Mouse (Mus musculus) forebrain, embryonic 10.5 days (tissue): ENCODE measurements around the gene Kcnq5. TPM values are rescaled to one million over a fixed set of nuclear protein-coding genes. Genes with fewer than 3 reads are reported as not detected.
"Not testable (repeated sequence)": the region's sequence is repeated elsewhere in the genome, so short reads cannot be mapped to it uniquely, and the experiment has no call there.

Experiments
- DNase-seq: peaks from one replicate; pipeline ENCODE4 v3.0.0-alpha.2; 2017; ENCODE audit warnings: low spot score; ENCODE audit errors: extremely low spot score
- H3K27ac ChIP-seq: fragments of 300-500 bp; sonication (generic); 2 replicates; pipeline ENCODE4 v1.5.1; 2016; ENCODE audit warnings: mild to moderate bottlenecking
- H3K27me3 ChIP-seq: fragments of 300-500 bp; sonication (generic); 2 replicates; pipeline ENCODE4 v1.6.1; 2016; ENCODE audit warnings: mild to moderate bottlenecking; ENCODE audit not compliant: poor library complexity, severe bottlenecking
- H3K36me3 ChIP-seq: fragments of 300-500 bp; sonication (generic); replicated peaks from 2 replicates; pipeline ENCODE4 v1.6.1; 2016; ENCODE audit warnings: mild to moderate bottlenecking, moderate library complexity
- H3K4me1 ChIP-seq: fragments of 300-500 bp; sonication (generic); 2 replicates; pipeline ENCODE4 v1.6.1; 2016
- H3K4me3 ChIP-seq: fragments of 300-500 bp; sonication (generic); 2 replicates; pipeline ENCODE4 v1.5.1; 2016; ENCODE audit warnings: mild to moderate bottlenecking, moderate library complexity
- H3K9me3 ChIP-seq: fragments of 300-500 bp; sonication (generic); 2 replicates; pipeline ENCODE4 v1.6.1; 2016; ENCODE audit warnings: mild to moderate bottlenecking, moderate library complexity
- WGBS: fragments of 180-500 bp; shearing (Covaris S2); methylation state at CpG from one replicate; pipeline ENCODE4 v1.1.7; 2016; 5-methylcytosine and 5-hydroxymethylcytosine counted together
- polyA plus RNA-seq: library from polyadenylated mRNA; unstranded; fragments of >200 nt; fragmentation: Nextera tagmentation; extraction: Ambion mirVana; gene quantifications from 2 replicates; pipeline ENCODE4 v1.2.1, GENCODE M21; 2016

Kcnq5 gene
- polyA plus RNA-seq, 1 experiment from 2014 or later, result 0.47 TPM

DNA sequence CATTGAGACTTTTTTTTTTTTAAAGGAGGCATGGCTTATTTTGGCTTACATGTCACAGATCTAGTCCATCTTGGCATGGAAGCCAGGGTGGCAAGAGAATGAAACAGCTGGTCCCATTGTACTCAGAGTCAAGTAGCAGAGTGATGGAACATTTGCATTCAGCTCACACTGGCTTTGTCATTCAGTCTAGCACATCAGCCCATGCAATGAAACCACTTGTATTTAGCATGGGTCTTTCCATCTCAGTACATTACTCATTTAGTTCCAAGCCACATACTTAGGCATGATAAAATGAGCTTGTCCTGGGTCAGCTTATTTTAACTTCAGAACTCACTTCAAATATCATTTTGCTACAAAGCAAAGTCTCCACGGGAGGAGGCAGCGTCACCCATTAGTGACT lies 156.7 kb downstream of the Kcnq5 start:
- Histone ChIP-seq H3K27me3 (no peaks in the 10 kb centered on the region), H3K4me3 (no peak overlapping the region), H3K4me1 (no peaks in the 10 kb centered on the region), H3K27ac (no peak overlapping the region), H3K36me3 (no peaks in the 10 kb centered on the region), H3K9me3 (no peaks in the 10 kb centered on the region)
- no peak for DNase-seq
- WGBS, result 89% methylated on average over 2 of the region's 2 CpGs

DNA sequence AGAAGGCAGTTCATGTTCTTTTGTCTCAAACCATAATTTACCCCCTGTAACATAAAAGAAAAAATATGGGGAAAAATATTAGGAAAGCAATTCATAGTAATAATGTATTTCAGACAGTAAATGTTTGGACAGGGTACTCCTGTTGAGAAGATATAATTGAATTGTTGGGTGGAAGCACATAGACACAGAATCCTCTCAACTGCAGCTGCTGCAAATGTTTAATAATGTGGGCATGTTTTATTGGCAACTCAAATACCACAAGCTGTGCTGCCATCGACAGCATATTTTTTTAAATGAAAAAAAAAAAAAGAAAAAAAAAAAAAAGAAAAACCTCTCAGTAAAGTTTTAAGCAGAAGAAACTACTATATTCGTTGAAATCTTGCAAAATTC lies 157.3 kb downstream of the Kcnq5 start:
- H3K4me1 ChIP-seq, result no peaks in the 10 kb centered on the region
- no peaks in the 10 kb centered on the region for H3K9me3 ChIP-seq
- no peak overlapping the region for H3K27ac ChIP-seq
- H3K36me3 ChIP-seq, result no peaks in the 10 kb centered on the region
- no peak for DNase-seq
- 85% methylated on average over 2 of the region's 2 CpGs for WGBS
- no peak overlapping the region for H3K4me3 ChIP-seq
- H3K27me3 ChIP-seq, result no peaks in the 10 kb centered on the region

DNA sequence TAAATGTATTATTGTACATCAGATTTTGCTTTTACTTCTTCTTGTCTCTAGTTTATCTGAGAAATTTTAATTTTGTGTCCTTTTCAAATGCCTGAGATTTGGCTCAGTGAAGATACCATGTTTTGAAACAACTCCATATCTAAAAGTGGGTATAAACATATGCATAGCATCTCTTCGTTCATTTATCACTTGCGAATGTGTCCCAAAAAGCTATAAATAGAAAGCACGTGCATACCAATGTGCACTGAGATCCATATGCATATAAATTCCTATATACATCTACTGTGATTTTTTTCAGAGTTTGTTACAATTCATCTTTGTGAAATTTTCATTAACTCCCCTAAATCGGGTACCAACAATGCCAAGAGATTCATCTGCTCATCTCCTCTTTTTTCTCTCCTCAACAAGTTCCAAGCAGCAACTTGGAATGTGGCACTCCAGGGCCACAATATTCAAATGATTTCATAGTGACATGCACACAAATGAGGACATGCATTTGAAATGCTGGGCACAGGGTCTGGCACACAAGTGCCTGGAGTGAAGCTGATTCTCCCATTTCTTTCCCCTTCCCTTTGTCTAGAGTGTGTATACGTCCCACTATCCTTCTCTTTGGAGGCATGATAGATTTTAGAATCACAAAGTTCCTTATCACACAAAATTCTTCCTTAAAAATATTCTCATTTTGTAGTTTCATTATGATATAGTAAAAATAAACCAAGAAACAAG lies 157.8 kb downstream of the Kcnq5 start:
- Histone ChIP-seq H3K27me3 (no peaks in the 10 kb centered on the region), H3K4me3 (no peak overlapping the region), H3K36me3 (no peaks in the 10 kb centered on the region), H3K4me1 (no peaks in the 10 kb centered on the region), H3K9me3 (no peaks in the 10 kb centered on the region), H3K27ac (no peak overlapping the region)
- 91% methylated on average over 5 of the region's 5 CpGs for WGBS
- DNase-seq, result no peak

DNA sequence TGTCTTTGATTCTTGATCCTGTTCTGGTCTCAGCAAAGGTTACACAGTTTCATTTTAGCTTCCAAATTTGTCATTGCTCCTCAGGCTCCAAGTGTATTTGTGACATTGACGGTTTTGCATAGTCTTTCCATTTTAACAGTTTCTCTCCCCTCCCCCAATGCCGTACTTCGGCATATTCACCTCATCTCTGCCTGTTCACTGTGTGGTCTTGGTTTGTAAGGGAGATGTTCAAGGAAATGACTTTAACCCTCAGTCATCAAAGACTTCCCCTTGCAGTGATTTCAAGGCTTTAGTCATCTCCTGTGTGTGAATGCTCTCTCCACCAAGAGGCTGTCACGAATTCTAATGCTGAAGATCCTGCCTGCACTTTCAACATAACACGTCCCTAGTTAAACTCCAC lies 181.0 kb downstream of the Kcnq5 start:
- Histone ChIP-seq H3K36me3 (no peaks in the 10 kb centered on the region), H3K27ac (no peak overlapping the region), H3K9me3 (no peaks in the 10 kb centered on the region), H3K4me3 (no peak overlapping the region), H3K27me3 (no peaks in the 10 kb centered on the region), H3K4me1 (no peaks in the 10 kb centered on the region)
- WGBS, result 86% methylated on average over 5 of the region's 5 CpGs
- no peak for DNase-seq

DNA sequence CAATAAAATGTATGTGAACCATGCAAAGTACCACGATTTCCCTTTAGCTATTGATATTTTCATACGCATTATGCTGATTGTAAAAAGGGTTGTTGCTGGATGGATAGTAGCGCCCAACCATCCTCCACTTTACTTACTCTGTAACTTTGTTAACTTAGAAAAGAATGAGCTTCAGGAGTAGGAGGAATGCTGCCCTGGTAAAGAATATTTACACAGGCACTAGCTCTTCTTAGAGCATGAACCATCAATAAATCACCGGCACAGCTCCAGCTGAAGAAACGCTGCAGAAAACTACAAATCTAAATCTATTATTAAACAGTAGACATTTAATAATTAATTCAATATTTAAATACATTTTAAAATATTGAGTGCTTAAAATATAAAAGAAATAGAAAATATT lies 184.2 kb downstream of the Kcnq5 start:
- no peaks in the 10 kb centered on the region for H3K27me3 ChIP-seq
- H3K36me3 ChIP-seq, result no peaks in the 10 kb centered on the region
- WGBS, result 94% methylated on average over 5 of the region's 5 CpGs
- H3K9me3 ChIP-seq, result no peaks in the 10 kb centered on the region
- no peak overlapping the region for H3K4me3 ChIP-seq
- H3K27ac ChIP-seq, result no peak overlapping the region
- DNase-seq, result no peak
- no peaks in the 10 kb centered on the region for H3K4me1 ChIP-seq

DNA sequence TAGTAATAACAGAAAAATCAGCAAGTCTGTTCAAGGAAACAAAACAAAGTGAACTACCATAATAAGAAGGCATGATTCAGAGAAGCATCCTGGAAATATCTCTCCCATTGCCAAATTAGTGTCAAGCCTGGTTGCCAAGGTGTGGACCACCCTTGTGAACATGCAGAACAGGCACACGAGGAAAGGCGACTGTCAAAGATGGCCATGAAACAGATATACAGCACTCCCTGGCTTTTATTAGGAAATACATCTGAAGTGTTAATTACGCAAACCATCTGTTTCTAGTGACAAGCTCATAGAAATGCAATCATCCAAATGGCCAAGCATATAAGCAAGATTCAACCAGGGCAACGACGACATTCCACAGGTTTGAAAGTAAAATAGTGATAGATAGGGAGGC lies 187.8 kb downstream of the Kcnq5 start:
- Histone ChIP-seq H3K9me3 (no peaks in the 10 kb centered on the region), H3K36me3 (no peaks in the 10 kb centered on the region), H3K4me1 (no peaks in the 10 kb centered on the region), H3K27ac (no peak overlapping the region), H3K4me3 (no peak overlapping the region), H3K27me3 (no peaks in the 10 kb centered on the region)
- no peak for DNase-seq
- WGBS, result 92% methylated on average over 5 of the region's 5 CpGs

DNA sequence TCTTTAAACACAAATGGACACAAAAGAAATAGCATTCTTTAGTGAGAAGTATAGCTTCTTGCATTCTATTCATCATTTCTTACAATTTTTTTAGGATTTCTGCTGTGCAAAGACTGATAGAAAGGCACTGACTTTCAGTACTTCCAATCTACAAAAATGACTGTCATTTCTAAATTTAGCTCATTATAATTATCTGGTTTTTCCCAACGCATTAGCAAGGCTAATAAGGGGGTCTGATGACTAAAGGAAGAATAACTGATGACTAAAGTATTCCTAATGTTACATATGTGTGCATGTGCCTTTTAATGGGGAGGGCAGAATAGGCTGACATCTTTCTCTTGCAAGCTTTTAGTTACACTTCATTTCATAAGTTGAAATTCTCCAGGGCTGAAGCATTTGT lies 191.2 kb downstream of the Kcnq5 start:
- no peak for DNase-seq
- no peaks in the 10 kb centered on the region for H3K4me1 ChIP-seq
- no peak overlapping the region for H3K27ac ChIP-seq
- no peaks in the 10 kb centered on the region for H3K36me3 ChIP-seq
- WGBS, result 88% methylated on average over 1 of the region's 1 CpGs
- H3K4me3 ChIP-seq, result no peak overlapping the region
- H3K9me3 ChIP-seq, result no peaks in the 10 kb centered on the region
- no peaks in the 10 kb centered on the region for H3K27me3 ChIP-seq

DNA sequence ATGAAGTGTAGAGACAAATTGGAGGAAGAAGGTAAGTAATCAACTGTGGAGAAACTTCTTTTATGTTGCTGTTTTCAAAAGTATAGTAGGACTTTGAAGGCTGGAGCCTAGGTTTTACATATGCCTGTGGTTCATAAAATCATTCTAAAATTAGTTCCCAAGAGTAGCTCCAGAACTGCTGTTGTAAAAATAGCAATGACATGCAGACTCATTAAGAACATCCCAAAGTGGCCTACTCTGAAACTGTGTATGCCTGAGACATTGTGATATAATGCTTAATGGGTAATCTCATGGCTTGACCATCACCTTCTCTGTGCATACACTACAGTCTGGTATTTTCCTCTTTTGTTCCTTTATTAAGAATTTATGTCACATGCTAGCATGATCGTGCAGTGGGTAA lies 212.4 kb downstream of the Kcnq5 start:
- no peaks in the 10 kb centered on the region for H3K4me1 ChIP-seq
- no peaks in the 10 kb centered on the region for H3K27me3 ChIP-seq
- H3K36me3 ChIP-seq, result no peaks in the 10 kb centered on the region
- H3K9me3 ChIP-seq, result no peaks in the 10 kb centered on the region
- WGBS, result 85% methylated on average over 1 of the region's 1 CpGs
- H3K4me3 ChIP-seq, result no peak overlapping the region
- no peak overlapping the region for H3K27ac ChIP-seq
- no peak for DNase-seq

DNA sequence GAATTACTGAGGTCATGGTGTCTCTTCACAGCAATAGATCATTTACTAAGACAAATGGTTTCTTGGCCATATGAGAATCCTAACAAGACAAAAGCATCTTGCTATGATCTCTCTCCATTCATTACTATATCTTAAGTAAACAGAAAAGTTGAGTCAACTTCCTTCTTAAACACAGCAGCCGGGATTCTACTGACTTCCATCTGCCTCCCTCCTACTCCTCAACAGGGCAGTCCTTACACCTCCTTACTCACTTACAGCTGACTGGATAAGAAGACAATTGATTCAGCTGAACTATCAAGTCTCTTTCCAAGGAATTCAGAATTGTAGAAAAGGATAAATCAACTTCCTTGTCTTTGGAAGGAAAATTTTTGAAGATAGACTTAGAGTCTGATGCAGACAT lies 232.6 kb downstream of the Kcnq5 start:
- peaks cover 6% of the 10 kb centered on the region; the same call in 1 of the 2 replicates for H3K4me1 ChIP-seq
- DNase-seq, result no peak
- H3K4me3 ChIP-seq, result no peak overlapping the region
- whole genome bisulfite sequencing, result 81% methylated on average over 1 of the region's 1 CpGs
- H3K27ac ChIP-seq, result no peak overlapping the region
- H3K36me3 ChIP-seq, result no peaks in the 10 kb centered on the region
- H3K27me3 ChIP-seq, result no peaks in the 10 kb centered on the region
- H3K9me3 ChIP-seq, result no peaks in the 10 kb centered on the region

DNA sequence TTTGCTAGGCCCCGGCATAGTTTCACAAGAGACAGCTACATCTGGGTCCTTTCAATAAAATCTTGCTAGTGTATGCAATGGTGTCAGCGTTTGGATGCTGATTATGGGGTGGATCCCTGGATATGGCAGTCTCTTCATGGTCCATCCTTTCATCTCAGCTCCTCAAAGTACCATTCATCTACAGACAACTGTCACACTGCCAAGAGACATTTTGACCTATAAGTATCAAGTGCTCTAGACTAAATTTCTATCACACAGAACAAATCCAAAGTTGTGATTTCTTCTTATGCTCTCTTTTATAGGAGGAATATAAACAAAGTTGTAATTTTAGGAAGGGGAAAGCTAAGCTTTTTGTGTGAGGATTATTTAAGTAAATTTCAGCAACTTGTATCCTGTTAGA lies 238.5 kb downstream of the Kcnq5 start:
- H3K27ac ChIP-seq, H3K4me1 ChIP-seq, DNase-seq, H3K36me3 ChIP-seq, H3K9me3 ChIP-seq, H3K27me3 ChIP-seq, H3K4me3 ChIP-seq: not testable (repeated sequence)
- 83% methylated on average over 2 of the region's 2 CpGs for WGBS

DNA sequence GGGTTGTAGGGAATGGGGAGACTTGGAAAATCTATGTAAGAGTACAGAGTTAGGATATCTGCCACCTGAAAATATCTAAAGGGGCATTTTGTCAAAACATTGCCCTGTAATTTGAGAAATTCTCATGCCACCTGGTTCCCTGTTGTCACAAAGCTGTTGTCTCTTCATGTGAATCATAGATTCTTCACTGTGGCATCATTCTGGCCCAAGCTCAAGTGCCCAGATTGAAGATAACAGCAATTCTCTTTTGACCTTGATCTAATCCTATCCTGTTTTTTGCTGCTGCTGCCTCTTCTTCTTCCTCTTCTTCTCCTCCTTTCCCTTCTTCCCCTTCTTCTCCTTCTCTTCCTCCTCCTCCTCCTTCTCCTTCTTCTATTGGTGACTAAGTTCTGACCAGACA lies 240.5 kb downstream of the Kcnq5 start:
- H3K27me3 ChIP-seq, result no peaks in the 10 kb centered on the region
- H3K4me1 ChIP-seq, result no peaks in the 10 kb centered on the region
- no peak overlapping the region for H3K4me3 ChIP-seq
- no peaks in the 10 kb centered on the region for H3K9me3 ChIP-seq
- DNase-seq, result no peak
- H3K36me3 ChIP-seq, result no peaks in the 10 kb centered on the region
- H3K27ac ChIP-seq, result no peak overlapping the region

DNA sequence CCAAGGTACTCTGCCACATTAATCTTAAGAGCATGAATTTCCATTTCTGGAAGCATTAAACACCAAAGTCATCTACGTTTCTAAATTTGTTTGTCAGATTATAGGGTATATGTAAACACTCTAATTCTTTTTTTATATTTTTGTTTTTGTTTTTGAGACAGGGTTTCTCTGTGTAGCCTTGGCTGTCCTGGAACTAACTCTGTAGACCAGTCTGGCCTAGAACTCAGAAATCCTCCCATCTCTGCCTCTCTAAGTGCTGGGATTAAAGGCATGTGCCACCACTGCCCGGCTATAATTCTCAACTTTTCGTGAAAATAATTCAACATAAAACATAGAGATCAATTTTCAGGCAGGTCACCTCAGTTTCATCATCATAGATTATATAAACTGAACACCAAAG lies 246.9 kb downstream of the Kcnq5 start:
- WGBS, result 82% methylated on average over 3 of the region's 3 CpGs
- no peak overlapping the region for H3K27ac ChIP-seq
- no peaks in the 10 kb centered on the region for H3K36me3 ChIP-seq
- H3K9me3 ChIP-seq, result no peaks in the 10 kb centered on the region
- no peak for DNase-seq
- no peak overlapping the region for H3K4me3 ChIP-seq
- H3K27me3 ChIP-seq, result no peaks in the 10 kb centered on the region
- H3K4me1 ChIP-seq, result no peaks in the 10 kb centered on the region

DNA sequence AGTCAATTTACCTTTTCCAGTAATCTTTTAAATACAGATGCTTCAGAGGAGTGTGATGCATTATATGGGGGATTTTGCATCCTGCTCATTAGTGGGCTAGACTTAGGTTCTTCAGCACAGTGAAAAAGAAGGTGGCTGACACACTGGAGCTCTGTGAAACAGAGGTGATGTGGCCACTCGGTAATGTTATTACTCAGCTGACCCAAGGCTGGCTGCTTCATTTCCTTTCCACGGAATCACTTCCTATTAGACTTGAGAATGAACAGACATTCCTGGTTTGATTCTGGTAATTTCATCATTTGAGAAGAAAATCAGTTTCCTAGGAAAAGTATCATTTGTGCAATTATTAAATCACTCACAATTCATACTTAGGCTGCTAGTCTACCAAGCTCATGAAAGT lies 249.0 kb downstream of the Kcnq5 start:
- H3K36me3 ChIP-seq, result no peaks in the 10 kb centered on the region
- no peaks in the 10 kb centered on the region for H3K9me3 ChIP-seq
- no peaks in the 10 kb centered on the region for H3K27me3 ChIP-seq
- no peak overlapping the region for H3K4me3 ChIP-seq
- H3K27ac ChIP-seq, result no peak overlapping the region
- no peaks in the 10 kb centered on the region for H3K4me1 ChIP-seq
- no peak for DNase-seq
- 86% methylated on average over 2 of the region's 2 CpGs for WGBS

DNA sequence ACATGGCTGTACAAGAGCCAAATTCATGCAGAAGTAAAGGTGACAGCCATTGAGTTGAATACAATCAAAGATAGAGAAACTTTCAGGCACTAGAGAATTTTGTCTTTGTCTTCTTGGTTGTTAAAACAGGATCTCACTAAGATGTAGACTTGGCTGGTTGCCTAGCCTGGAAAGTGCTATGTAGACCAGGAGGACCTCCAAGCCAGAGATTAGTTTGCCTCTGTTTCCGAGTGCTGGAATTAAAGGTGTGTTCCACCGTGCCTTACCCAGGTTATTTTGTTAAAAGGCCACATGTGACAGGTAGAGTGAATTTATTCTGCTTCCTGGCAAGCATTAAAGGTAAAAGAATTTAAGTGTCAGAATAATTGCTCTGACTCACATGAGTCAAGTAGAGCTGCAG lies 271.3 kb downstream of the Kcnq5 start:
- Histone ChIP-seq H3K4me1 (no peaks in the 10 kb centered on the region), H3K27me3 (no peaks in the 10 kb centered on the region), H3K36me3 (no peaks in the 10 kb centered on the region), H3K4me3 (no peak overlapping the region), H3K9me3 (no peaks in the 10 kb centered on the region), H3K27ac (no peak overlapping the region)
- 91% methylated on average over 2 of the region's 2 CpGs for WGBS
- DNase-seq, result no peak
